Mouse (Mus musculus) hindbrain, postnatal 0 days (tissue): ENCODE results near the gene Arhgef25. TPM values are rescaled to one million over a fixed set of nuclear protein-coding genes. Genes with fewer than 3 reads are reported as not detected.

ENCODE experiments used
- ATAC-seq: fragments of 200-750 bp; cut with Nextera tagmentation; 2 replicates; pipeline ENCODE4 v1.8.0; 2017; ENCODE audit warnings: mild to moderate bottlenecking, moderate TSS enrichment, moderate library complexity
- DNase-seq: peaks from one replicate; pipeline ENCODE4 v3.0.0-alpha.2; 2015; ENCODE audit warnings: low spot score
- H3K27ac ChIP-seq: fragments of 300-500 bp; sonication (generic); 2 replicates; pipeline ENCODE4 v1.5.1; 2014; ENCODE audit warnings: mild to moderate bottlenecking
- H3K27me3 ChIP-seq: fragments of 300-500 bp; sonication (generic); 2 replicates; pipeline ENCODE4 v1.6.1; 2014; ENCODE audit warnings: low read length, mixed read lengths; ENCODE audit not compliant: insufficient read depth
- H3K36me3 ChIP-seq: fragments of 300-500 bp; sonication (generic); 2 replicates; pipeline ENCODE4 v1.6.1; 2014; ENCODE audit warnings: low read length, mixed read lengths; ENCODE audit not compliant: insufficient read depth
- H3K4me1 ChIP-seq: fragments of 300-500 bp; sonication (generic); 2 replicates; pipeline ENCODE4 v1.6.1; 2014; ENCODE audit warnings: antibody characterized with exemption, low read length, mixed read lengths; ENCODE audit not compliant: insufficient read depth
- H3K4me2 ChIP-seq: fragments of 300-500 bp; sonication (generic); 2 replicates; pipeline ENCODE4 v1.6.1; 2014; ENCODE audit warnings: low read depth, mild to moderate bottlenecking, low read length, moderate library complexity, mixed read lengths
- H3K4me3 ChIP-seq: fragments of 300-500 bp; sonication (generic); 2 replicates; pipeline ENCODE4 v1.5.1; 2014; ENCODE audit warnings: low read length
- H3K9ac ChIP-seq: fragments of 300-500 bp; sonication (generic); replicated peaks from 2 replicates; pipeline ENCODE4 v1.6.1; 2014; ENCODE audit warnings: mild to moderate bottlenecking, low read length, moderate library complexity, mixed read lengths
- H3K9me3 ChIP-seq: fragments of 300-500 bp; sonication (generic); 2 replicates; pipeline ENCODE4 v1.6.1; 2016; ENCODE audit warnings: low read length, mixed read lengths
- CTCF ChIP-seq: IDR thresholded peaks from 2 replicates; pipeline ENCODE4 v1.5.1; 2016; ENCODE audit warnings: antibody characterized with exemption, control low read depth, low read depth
- WGBS: fragments of 180-500 bp; shearing (Covaris S2); extraction: QIAGEN DNeasy Blood & Tissue Kit; methylation state at CpG from one replicate; pipeline ENCODE4 v1.1.7; 2014; 5-methylcytosine and 5-hydroxymethylcytosine counted together
- polyA plus RNA-seq: library from polyadenylated mRNA; unstranded; fragments of >200 nt; fragmentation: Nextera tagmentation; extraction: Ambion mirVana; gene quantifications from 2 replicates; pipeline ENCODE4 v1.2.1, GENCODE M21; 2015
- total RNA-seq: library from RNA; depleted of rRNA; stranded (reverse); fragments of >200 nt; gene quantifications from 2 replicates; pipeline ENCODE4 v1.2.3, GENCODE M21; 2014

Arhgef25 gene
- total and polyA plus RNA-seq, 2 experiments from 2014 or later: 20.3 to 61.0 TPM

GRCm38 (mm10) chr10:127216456-127216855 is 26.6 kb upstream of the Arhgef25 start:
- Histone ChIP-seq H3K4me2 (no peak overlapping the region), H3K27ac (no peak overlapping the region), H3K27me3 (no peaks in the 10 kb centered on the region), H3K4me1 (no peaks in the 10 kb centered on the region; the same call in 1 of the 2 replicates), H3K36me3 (no peaks in the 10 kb centered on the region), H3K9ac (no peak overlapping the region), H3K4me3 (no peak overlapping the region), H3K9me3 (no peaks in the 10 kb centered on the region)
- ATAC-seq (no peak), DNase-seq (no peak)
- TF ChIP-seq CTCF: no peak
- WGBS: 94% methylated on average over 11 of the region's 11 CpGs

GRCm38 (mm10) chr10:127214422-127214803 is 24.5 kb upstream of the Arhgef25 start:
- ATAC-seq: no peak
- 50% methylated on average over 1 of the region's 1 CpGs for WGBS
- no peak overlapping the region for H3K4me3 ChIP-seq
- H3K9me3 ChIP-seq: no peaks in the 10 kb centered on the region
- no peak for TF ChIP-seq CTCF
- no peak overlapping the region for H3K9ac ChIP-seq
- no peak for DNase-seq
- H3K27ac ChIP-seq: no peak overlapping the region
- no peaks in the 10 kb centered on the region for H3K27me3 ChIP-seq
- H3K4me1 ChIP-seq: no peaks in the 10 kb centered on the region; the same call in 1 of the 2 replicates
- no peaks in the 10 kb centered on the region for H3K36me3 ChIP-seq
- H3K4me2 ChIP-seq: no peak overlapping the region

GRCm38 (mm10) chr10:127213704-127214421 is 24.0 kb upstream of the Arhgef25 start:
- Histone ChIP-seq H3K4me2 (no peak overlapping the region), H3K4me3 (no peak overlapping the region), H3K9ac (no peak overlapping the region), H3K27ac (no peak overlapping the region), H3K4me1 (no peaks in the 10 kb centered on the region; the same call in 1 of the 2 replicates), H3K36me3 (no peaks in the 10 kb centered on the region), H3K9me3 (no peaks in the 10 kb centered on the region), H3K27me3 (no peaks in the 10 kb centered on the region)
- no peak for DNase-seq
- TF ChIP-seq CTCF: no peak
- no peak for ATAC-seq
- 83% methylated on average over 13 of the region's 13 CpGs for WGBS

- ATAC-seq: no peak
- no peaks in the 10 kb centered on the region; the same call in 1 of the 2 replicates for H3K4me1 ChIP-seq
- no peaks in the 10 kb centered on the region for H3K27me3 ChIP-seq
- H3K36me3 ChIP-seq: no peaks in the 10 kb centered on the region
- DNase-seq: no peak
- no peak overlapping the region for H3K9ac ChIP-seq
- H3K4me2 ChIP-seq: no peak overlapping the region
- WGBS: 92% methylated on average over 8 of the region's 8 CpGs
- H3K4me3 ChIP-seq: no peak overlapping the region
- no peak overlapping the region for H3K27ac ChIP-seq
- H3K9me3 ChIP-seq: no peaks in the 10 kb centered on the region
- no peak for TF ChIP-seq CTCF
Measured at GRCm38 (mm10) chr10:127213272-127213671, 23.4 kb upstream of the Arhgef25 start.

- peak within 1 kb of the TSS; percentile 84 for H3K4me3 ChIP-seq
- H3K36me3 ChIP-seq: peaks cover 13% of the 10 kb centered on the region
- no peaks in the 10 kb centered on the region for H3K27me3 ChIP-seq
- peak; percentile 95 for ATAC-seq
- under 1% methylated on average over 47 of the region's 47 CpGs for WGBS
- peak; percentile 89 for DNase-seq
- peak within 1 kb of the TSS; percentile 87 for H3K9ac ChIP-seq
- peak within 1 kb of the TSS; percentile 83 for H3K4me2 ChIP-seq
- no peaks in the 10 kb centered on the region; the same call in 1 of the 2 replicates for H3K4me1 ChIP-seq
- H3K27ac ChIP-seq: peak within 1 kb of the TSS; percentile 52
- no peak for TF ChIP-seq CTCF
- no peaks in the 10 kb centered on the region for H3K9me3 ChIP-seq
Measured at GRCm38 (mm10) chr10:127211414-127211854, 21.6 kb upstream of the Arhgef25 start, which contains the start of gene Pip4k2c. TSS of gene Pip4k2c (minus strand) at chr10:127211585.

- Histone ChIP-seq H3K4me3 (peak overlapping the region; percentile 84), H3K4me1 (no peaks in the 10 kb centered on the region; the same call in 1 of the 2 replicates)
Measured at GRCm38 (mm10) chr10:127210961-127211405, 21.1 kb upstream of the Arhgef25 start.

More at GRCm38 (mm10) chr10:127210961-127211405, 21.1 kb upstream of the Arhgef25 start:
- H3K9ac ChIP-seq: peak overlapping the region; percentile 87
- H3K27ac ChIP-seq: peak overlapping the region; percentile 52
- DNase-seq (peak; percentile 32), ATAC-seq (peak; percentile 66)
- H3K27me3 ChIP-seq: no peaks in the 10 kb centered on the region
- no peak for TF ChIP-seq CTCF
- no peaks in the 10 kb centered on the region for H3K9me3 ChIP-seq
- H3K4me2 ChIP-seq: peak overlapping the region; percentile 83
- H3K36me3 ChIP-seq: peaks cover 16% of the 10 kb centered on the region
- under 1% methylated on average over 25 of the region's 25 CpGs for WGBS
